Mouse (Mus musculus) lung, postnatal 0 days (tissue): Measurements from ENCODE around the gene Mettl15.

Experiments used
- CTCF ChIP-seq: IDR thresholded peaks from 2 replicates; pipeline ENCODE4 v1.5.1; 2016; ENCODE audit warnings: antibody characterized with exemption, mild to moderate bottlenecking
- EP300 ChIP-seq: IDR thresholded peaks from 2 replicates; pipeline ENCODE4 v1.6.1; 2016; ENCODE audit warnings: antibody characterized with exemption, mild to moderate bottlenecking, control low read depth

DNA sequence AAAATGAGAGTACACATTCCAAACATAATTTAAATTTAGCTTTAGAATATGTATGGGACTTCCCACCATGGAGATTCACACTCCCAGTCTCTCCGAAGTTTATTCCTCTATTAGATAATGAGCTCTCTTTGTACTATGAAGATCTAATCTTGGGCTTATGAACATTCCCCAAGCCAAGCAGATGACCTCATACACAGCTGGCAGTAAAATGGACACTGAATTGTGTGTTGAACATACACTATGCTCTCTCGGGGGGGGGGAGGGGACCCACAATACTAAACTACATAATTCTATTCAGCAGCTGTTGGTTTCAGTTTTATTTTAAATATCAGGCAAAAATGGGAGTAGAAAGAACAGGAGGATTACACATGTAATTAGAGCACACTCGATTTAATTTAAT lies 97.6 kb downstream of the Mettl15 start:
- TF ChIP-seq CTCF (no peak), EP300 (no peak)
